Mouse (Mus musculus): ENCODE measurements around the gene Tmem201.
"Not testable (repeated sequence)": the region's sequence is repeated elsewhere in the genome, so short reads cannot be mapped to it uniquely, and the experiment has no call there.

- TF ChIP-seq CTCF (IDR thresholded peaks at IDR 0.05; ENCODE audit: low read depth, low read length); POLR2AphosphoS5 (IDR thresholded peaks at IDR 0.05; ENCODE audit: insufficient replicate concordance, low read depth, low read length); TAL1 (conservative IDR thresholded peaks at IDR 0.05; ENCODE audit: low read depth, low read length): not testable (repeated sequence)
These were observed 18.7 kb upstream of the Tmem201 start for GRCm38 (mm10) chr4:149756546-149756945.
